Mouse (Mus musculus) heart, embryonic 10.5 days (tissue): ENCODE measurements at regions not wholly inside any gene's neighbourhood (a gene's known extent, or its start where the extent isn't known, plus 50 kb on each side); places are given as distances from the start of the nearest gene placed in this dataset.
"Not testable (repeated sequence)": the region's sequence is repeated elsewhere in the genome, so short reads cannot be mapped to it uniquely, and the experiment has no call there.

Experiments
- DNase-seq: peaks from one replicate; pipeline ENCODE4 v3.0.0-alpha.2; 2017; ENCODE audit warnings: low spot score
- H3K27ac ChIP-seq: fragments of 300-500 bp; sonication (generic); 2 replicates; pipeline ENCODE4 v1.5.1; 2016; ENCODE audit warnings: mild to moderate bottlenecking
- H3K27me3 ChIP-seq: fragments of 300-500 bp; sonication (generic); 2 replicates; pipeline ENCODE4 v1.6.1; 2016; ENCODE audit warnings: mild to moderate bottlenecking; ENCODE audit not compliant: poor library complexity, insufficient read depth, severe bottlenecking
- H3K36me3 ChIP-seq: fragments of 300-500 bp; sonication (generic); 2 replicates; pipeline ENCODE4 v1.6.1; 2016; ENCODE audit warnings: mild to moderate bottlenecking, moderate library complexity
- H3K4me1 ChIP-seq: fragments of 300-500 bp; sonication (generic); 2 replicates; pipeline ENCODE4 v1.6.1; 2016; ENCODE audit warnings: mild to moderate bottlenecking
- H3K4me3 ChIP-seq: fragments of 300-500 bp; sonication (generic); 2 replicates; pipeline ENCODE4 v1.5.1; 2016; ENCODE audit warnings: mild to moderate bottlenecking, moderate library complexity
- H3K9me3 ChIP-seq: fragments of 300-500 bp; sonication (generic); 2 replicates; pipeline ENCODE4 v1.6.1; 2016; ENCODE audit warnings: mild to moderate bottlenecking, moderate library complexity
- WGBS: fragments of 180-500 bp; shearing (Covaris S2); methylation state at CpG from one replicate; pipeline ENCODE4 v1.1.7; 2016; 5-methylcytosine and 5-hydroxymethylcytosine counted together

DNA sequence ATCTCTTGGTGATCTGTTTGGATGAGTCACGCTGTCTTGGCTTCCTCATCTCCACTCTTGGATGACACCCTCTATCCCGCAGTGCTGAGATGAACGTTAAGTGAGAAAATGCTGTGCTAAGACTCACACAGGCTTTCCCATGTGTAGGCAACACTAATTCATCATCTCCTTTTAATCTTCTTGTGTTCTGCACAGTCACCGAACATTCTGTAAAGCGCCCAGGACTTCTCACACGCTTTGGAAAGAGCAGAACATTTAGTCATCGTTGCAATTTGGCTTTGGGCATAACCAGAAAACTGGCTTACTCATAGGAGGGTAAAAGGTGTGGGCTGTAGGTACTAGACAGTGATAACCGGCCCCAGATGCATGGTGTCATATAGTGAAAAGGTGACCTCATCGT lies 94.9 kb downstream of the Plppr4 start:
- no peaks in the 10 kb centered on the region for H3K27me3 ChIP-seq
- H3K4me1 ChIP-seq = no peaks in the 10 kb centered on the region
- no peaks in the 10 kb centered on the region for H3K36me3 ChIP-seq
- H3K4me3 ChIP-seq = no peak overlapping the region
- H3K27ac ChIP-seq = no peak overlapping the region
- whole genome bisulfite sequencing = 83% methylated on average over 9 of the region's 9 CpGs
- DNase-seq = no peak
- no peaks in the 10 kb centered on the region for H3K9me3 ChIP-seq

DNA sequence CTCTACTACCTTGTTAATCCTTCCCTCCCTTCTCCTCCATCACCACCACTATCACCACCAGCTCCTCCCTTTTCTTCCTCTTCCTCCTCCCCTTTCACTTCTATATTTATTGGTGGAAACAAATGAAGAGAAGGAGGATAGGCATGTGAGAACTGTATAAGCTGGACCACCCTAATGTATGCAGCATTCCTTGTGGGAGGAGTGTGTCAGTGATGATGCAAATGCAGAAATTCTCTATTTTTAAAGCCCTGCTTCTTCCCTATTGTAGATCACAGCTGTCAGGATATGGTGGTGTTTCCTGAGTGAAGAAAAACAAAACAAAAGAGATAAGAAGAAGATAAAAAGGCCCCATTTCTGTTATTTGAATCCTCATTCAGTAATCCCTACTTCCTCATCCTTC lies 112.8 kb downstream of the Plppr4 start:
- H3K27me3 ChIP-seq = no peaks in the 10 kb centered on the region
- no peak overlapping the region for H3K4me3 ChIP-seq
- no peaks in the 10 kb centered on the region for H3K9me3 ChIP-seq
- H3K4me1 ChIP-seq = no peaks in the 10 kb centered on the region
- DNase-seq = no peak
- no peak overlapping the region for H3K27ac ChIP-seq
- H3K36me3 ChIP-seq = no peaks in the 10 kb centered on the region

DNA sequence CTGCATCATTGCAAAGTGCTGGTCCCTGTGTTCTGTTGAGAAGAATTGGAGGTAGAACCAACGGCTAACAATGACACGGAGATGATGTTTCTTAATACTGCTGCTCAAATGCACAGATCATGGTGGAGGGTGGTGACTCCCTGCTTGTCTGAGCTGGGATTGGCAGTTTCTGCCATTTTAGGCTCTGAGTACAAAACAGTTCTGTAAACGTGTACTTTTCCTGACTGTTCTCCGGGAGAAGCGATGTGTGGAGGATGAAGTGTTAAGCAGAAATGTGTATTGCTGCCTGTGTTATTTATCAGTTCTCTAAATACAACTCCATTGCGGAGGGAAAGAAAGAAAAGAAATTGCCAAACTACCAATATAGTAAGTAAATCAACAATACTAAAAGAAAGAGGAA lies 118.9 kb downstream of the Plppr4 start:
- 88% methylated on average over 6 of the region's 6 CpGs for WGBS

DNA sequence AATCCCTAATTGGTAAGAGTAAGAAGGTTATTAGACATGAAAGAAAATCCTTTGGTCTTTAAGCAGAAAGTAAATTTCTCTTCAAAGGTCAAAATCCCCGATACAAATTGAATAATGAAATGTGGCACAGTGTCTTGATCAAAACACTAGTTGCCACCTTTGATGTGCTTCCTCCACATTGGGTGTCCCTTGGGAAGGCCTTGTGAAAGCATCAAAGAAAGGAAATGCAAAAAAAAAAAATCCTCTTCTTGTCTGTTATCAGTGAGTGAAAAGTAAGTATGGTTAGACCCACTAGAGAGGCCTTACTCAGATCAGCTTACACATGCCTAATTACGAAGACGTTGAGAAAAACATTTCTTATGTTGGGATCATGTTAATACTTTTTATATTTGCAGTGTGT lies 134.1 kb downstream of the Plppr4 start:
- H3K4me3 ChIP-seq = no peak overlapping the region
- H3K27me3 ChIP-seq = no peaks in the 10 kb centered on the region
- no peak overlapping the region for H3K27ac ChIP-seq
- no peak for DNase-seq
- no peaks in the 10 kb centered on the region for H3K36me3 ChIP-seq
- 78% methylated on average over 3 of the region's 3 CpGs for WGBS
- no peaks in the 10 kb centered on the region for H3K4me1 ChIP-seq
- no peaks in the 10 kb centered on the region for H3K9me3 ChIP-seq

More for the DNA sequence above, 118.9 kb downstream of the Plppr4 start:
- Histone ChIP-seq H3K36me3 (no peaks in the 10 kb centered on the region), H3K27me3 (no peaks in the 10 kb centered on the region), H3K9me3 (no peaks in the 10 kb centered on the region), H3K27ac (no peak overlapping the region), H3K4me1 (no peaks in the 10 kb centered on the region), H3K4me3 (no peak overlapping the region)
- no peak for DNase-seq

DNA sequence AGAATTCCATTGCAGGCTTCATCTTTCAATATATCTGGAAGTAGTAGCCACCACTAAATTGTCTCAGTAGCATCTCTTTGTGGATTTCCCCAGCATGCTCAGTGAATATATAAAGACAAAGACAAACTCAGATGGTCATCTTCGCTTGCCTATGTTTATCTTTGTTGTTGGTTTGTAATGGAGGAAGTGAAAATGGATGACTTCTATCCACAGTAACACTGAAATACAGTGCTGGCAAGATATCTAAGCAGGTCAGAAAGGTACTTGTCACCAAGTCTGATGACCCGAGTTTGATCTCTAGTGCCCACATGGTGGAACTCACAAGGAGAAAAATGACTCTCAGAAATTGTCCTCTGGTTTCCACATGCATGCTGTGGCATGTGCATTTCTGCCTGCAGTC lies 135.6 kb downstream of the Plppr4 start:
- DNase-seq = no peak
- no peaks in the 10 kb centered on the region for H3K9me3 ChIP-seq
- no peaks in the 10 kb centered on the region for H3K4me1 ChIP-seq
- no peaks in the 10 kb centered on the region for H3K36me3 ChIP-seq
- WGBS = 73% methylated on average over 2 of the region's 2 CpGs
- no peak overlapping the region for H3K4me3 ChIP-seq
- no peak overlapping the region for H3K27ac ChIP-seq
- H3K27me3 ChIP-seq = no peaks in the 10 kb centered on the region

DNA sequence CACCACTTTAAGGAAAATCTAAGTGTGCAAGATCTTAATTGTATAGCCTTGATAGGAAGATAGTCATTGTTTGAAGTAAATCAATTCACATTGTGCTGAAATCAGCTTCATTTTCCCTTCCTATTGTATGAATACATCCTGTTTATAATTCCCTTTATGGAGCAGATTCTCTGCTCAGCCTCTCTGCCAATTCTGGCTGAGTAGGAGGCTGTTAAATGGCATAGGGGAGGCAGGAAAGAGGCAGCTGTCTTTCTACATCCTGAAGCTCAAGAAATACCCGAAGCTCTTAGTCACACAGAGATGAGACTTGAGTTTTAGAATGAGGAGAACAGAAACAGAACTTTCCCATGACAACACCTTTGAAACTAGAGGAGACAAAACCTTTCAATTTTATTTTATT lies 142.7 kb downstream of the Plppr4 start:
- Histone ChIP-seq H3K4me3 (no peak overlapping the region), H3K27me3 (no peaks in the 10 kb centered on the region), H3K4me1 (no peaks in the 10 kb centered on the region), H3K36me3 (no peaks in the 10 kb centered on the region), H3K9me3 (no peaks in the 10 kb centered on the region), H3K27ac (no peak overlapping the region)
- 56% methylated on average over 1 of the region's 1 CpGs for WGBS
- no peak for DNase-seq

DNA sequence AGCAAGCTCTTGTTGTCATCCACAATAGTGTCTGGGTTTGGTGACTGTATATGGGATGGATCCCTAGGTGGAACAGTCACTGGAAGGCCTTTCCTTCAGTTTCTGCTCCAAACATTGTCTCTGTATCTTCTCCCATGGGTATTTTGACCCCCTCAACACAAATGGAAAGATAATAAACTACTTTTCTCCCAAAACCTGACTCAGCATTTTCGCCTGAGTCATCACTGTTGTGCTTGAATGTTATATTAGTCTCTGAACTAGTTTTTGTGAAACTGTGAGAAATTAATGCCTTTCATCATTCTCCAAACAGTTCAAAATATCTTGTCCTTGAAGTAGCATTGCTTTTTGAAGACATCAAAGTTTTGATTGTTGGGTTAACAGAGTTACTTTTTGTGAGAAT lies 168.8 kb downstream of the Plppr4 start:
- WGBS = 76% methylated on average over 1 of the region's 1 CpGs
- H3K36me3 ChIP-seq = no peaks in the 10 kb centered on the region
- no peak for DNase-seq
- no peak overlapping the region for H3K27ac ChIP-seq
- no peaks in the 10 kb centered on the region for H3K9me3 ChIP-seq
- H3K4me1 ChIP-seq = no peaks in the 10 kb centered on the region
- H3K27me3 ChIP-seq = no peaks in the 10 kb centered on the region
- no peak overlapping the region for H3K4me3 ChIP-seq

DNA sequence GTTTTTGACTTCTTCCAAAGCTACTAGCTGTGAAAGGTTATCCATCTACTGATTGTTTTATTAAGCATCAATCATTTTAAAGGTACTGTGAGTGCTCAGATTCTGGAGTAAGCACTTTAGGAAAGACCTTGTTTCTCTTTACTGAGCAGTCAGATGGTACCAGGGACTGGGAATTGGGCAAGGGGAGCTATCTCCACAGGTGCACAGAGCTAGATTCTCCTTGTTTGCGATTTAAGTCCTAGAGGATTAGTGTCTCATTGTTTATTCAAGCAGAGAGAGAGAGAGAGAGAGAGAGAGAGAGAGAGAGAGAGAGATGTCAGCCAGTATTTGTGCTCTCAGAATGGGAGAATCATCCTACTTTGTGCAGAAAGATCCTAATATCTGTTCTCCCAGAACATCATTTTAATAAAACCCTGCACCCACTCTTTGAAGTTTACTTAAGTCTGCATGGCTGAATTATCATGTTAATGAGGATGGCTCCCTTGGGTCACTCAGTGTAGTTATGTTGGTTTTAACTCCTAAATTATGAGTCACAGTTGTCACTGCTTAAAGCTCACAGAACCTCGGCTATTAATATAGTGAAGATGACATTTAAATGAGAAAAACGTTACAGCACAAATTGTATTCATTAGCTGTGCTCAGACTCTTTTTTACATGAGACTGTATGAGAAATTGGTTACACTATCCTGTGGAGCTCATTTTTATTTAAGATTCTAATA lies 171.7 kb downstream of the Plppr4 start:
- Histone ChIP-seq H3K4me1 (no peaks in the 10 kb centered on the region), H3K36me3 (no peaks in the 10 kb centered on the region), H3K27me3 (no peaks in the 10 kb centered on the region), H3K27ac (no peak overlapping the region), H3K9me3 (no peaks in the 10 kb centered on the region), H3K4me3 (no peak overlapping the region)
- 65% methylated on average over 3 of the region's 3 CpGs for WGBS
- DNase-seq = no peak

DNA sequence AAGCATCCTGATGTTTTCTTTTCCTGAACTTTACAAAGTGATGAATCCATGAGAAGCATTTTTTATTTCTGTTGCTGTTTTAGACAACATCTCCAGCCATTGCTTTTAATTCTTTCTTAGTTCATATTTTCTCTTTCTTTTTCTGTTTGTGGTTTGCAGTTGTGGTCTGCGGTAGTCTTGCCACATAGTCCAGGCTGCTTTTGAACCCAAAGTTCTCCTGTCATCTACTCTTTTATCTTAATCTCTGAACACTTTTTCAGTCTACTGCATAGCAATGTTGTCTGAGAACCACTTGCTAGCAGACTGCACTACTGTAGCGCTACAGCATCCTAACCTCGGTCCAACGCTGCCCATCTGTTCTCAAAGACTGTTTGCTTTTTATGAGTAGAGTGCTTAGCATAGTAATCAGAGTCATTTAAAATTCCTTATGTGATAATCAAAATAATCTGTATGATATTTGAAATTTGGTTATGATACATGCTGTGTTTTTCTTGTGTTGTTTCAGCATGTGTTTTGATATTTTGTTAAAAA lies 177.0 kb downstream of the Plppr4 start:
- Histone ChIP-seq H3K36me3 (no peaks in the 10 kb centered on the region), H3K4me3 (no peak overlapping the region), H3K27me3 (no peaks in the 10 kb centered on the region), H3K27ac (no peak overlapping the region), H3K4me1 (no peaks in the 10 kb centered on the region), H3K9me3 (no peaks in the 10 kb centered on the region)
- no peak for DNase-seq
- 93% methylated on average over 4 of the region's 4 CpGs for WGBS

DNA sequence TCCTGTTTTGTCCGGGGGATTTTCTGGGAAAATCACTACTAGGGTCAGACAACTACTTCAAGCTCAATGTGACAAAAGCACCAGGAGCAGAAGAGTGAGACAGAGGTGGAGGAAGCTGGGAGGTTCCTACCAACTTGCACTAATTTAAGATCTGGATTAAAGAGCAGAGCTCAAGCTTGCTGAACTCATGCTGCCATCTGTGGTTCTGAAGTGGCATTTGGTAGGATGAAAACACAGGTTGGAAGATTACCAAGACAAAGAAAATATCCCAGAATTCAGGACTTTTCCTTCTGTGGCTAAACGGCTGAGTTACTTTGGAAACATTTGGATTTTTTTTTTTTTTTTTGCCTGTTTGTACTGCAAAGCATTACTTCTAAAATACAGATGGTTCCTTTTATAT lies 190.9 kb downstream of the Plppr4 start:
- no peak for DNase-seq
- Histone ChIP-seq H3K36me3 (no peaks in the 10 kb centered on the region), H3K4me1 (no peaks in the 10 kb centered on the region), H3K27ac (no peak overlapping the region), H3K9me3 (no peaks in the 10 kb centered on the region), H3K4me3 (no peak overlapping the region), H3K27me3 (no peaks in the 10 kb centered on the region)
- 82% methylated on average over 2 of the region's 2 CpGs for WGBS

DNA sequence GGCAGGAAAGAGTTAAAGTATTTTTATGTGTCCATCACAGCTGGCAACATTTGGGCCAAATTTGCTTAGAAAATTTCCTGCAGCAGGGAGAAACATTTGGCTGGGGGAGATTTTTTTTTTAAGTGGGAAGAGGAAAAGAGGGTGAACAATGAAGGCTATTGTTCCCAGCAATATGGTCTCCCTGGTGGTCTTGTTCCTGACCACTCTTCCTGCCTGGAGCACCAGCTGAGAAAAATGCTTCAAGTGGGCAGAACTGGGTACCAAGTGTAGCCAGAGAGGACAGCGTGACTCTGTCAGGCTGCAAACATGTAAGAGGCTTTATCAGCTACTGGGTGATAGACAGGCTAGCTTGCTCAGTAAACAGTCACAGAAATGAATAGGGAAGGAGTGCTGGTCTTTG lies 194.3 kb upstream of the Palmd start:
- Histone ChIP-seq H3K36me3 (no peaks in the 10 kb centered on the region), H3K4me1 (peaks cover 3% of the 10 kb centered on the region; the same call in 1 of the 2 replicates), H3K27me3 (no peaks in the 10 kb centered on the region), H3K4me3 (no peak overlapping the region), H3K27ac (no peak overlapping the region), H3K9me3 (no peaks in the 10 kb centered on the region)
- 13% methylated on average over 1 of the region's 1 CpGs for WGBS
- DNase-seq = no peak

DNA sequence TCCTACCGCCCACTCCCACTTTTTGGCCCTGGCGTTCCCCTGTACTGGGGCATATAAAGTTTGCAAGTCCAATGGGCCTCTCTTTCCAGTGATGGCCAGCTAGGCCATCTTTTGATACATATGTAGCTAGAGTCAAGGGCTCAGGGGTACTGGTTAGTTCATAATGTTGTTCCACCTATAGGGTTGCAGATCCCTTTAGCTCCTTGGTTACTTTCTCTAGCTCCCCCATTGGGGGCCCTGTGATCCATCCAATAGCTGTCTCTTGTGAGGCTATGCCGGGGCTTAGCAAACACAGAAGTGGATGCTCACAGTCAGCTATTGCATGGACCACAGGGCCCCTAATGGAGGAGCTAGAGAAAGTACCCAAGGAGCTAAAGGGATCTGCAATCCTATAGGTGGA lies 191.9 kb upstream of the Palmd start:
- not testable (repeated sequence) for H3K27me3 ChIP-seq, H3K9me3 ChIP-seq, H3K27ac ChIP-seq, H3K36me3 ChIP-seq, H3K4me1 ChIP-seq, H3K4me3 ChIP-seq, DNase-seq
- WGBS = 82% methylated on average over 3 of the region's 3 CpGs

DNA sequence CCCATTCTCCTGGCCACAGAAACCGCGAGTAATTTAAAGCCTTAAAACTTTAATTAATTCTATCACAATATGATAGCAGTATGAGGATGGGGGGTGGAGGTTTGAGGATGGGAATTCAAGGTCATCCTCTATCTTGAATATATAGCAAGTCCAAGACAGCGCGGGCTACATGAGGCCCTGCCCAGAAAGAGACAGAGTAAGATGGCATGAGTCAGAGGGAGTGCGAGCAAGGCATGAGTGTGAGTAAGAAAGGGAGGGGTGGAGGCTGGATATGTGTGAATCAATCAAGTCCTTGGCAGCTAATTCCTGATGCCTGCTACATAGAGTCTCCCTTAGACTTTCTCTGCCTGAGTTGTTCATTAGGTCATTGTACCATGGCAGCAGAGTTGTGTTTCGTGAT lies 186.5 kb upstream of the Palmd start:
- WGBS = 82% methylated on average over 6 of the region's 6 CpGs
- H3K4me1 ChIP-seq = 0 out of 2 replicates have a peak, but pooled peaks cover 3% of the 10 kb centered on the region
- no peaks in the 10 kb centered on the region for H3K27me3 ChIP-seq
- no peak overlapping the region for H3K27ac ChIP-seq
- H3K9me3 ChIP-seq = no peaks in the 10 kb centered on the region
- H3K4me3 ChIP-seq = no peak overlapping the region
- DNase-seq = no peak
- no peaks in the 10 kb centered on the region for H3K36me3 ChIP-seq

DNA sequence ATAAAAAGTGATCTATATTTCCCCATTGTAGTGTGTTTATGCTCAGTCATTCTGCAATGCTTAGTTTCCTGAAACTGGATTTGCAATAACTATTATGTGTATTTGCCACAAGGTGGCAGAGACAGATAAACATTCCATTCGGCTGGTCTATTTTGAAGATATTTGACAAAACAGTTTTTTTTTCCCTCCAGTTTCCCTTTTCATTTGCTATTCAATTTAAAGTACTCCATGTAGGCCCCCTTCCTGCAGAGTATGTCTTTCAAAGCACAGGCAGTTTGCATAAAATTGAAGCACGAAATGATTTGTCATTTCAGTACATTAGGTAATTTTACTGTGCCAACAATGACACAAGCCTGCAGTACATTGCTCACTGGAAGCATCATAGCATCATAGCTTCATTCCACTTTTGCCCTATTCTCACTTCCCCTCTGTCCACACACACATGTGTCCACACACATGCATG lies 184.3 kb upstream of the Palmd start:
- DNase-seq = no peak
- Histone ChIP-seq H3K27me3 (no peaks in the 10 kb centered on the region), H3K4me1 (0 out of 2 replicates have a peak, but pooled peaks cover 3% of the 10 kb centered on the region), H3K36me3 (no peaks in the 10 kb centered on the region), H3K9me3 (no peaks in the 10 kb centered on the region), H3K27ac (no peak overlapping the region), H3K4me3 (no peak overlapping the region)
- 66% methylated on average over 2 of the region's 2 CpGs for WGBS
